Mouse (Mus musculus): ENCODE measurements around the gene Slc38a1.

Gene Slc38a1

DNA sequence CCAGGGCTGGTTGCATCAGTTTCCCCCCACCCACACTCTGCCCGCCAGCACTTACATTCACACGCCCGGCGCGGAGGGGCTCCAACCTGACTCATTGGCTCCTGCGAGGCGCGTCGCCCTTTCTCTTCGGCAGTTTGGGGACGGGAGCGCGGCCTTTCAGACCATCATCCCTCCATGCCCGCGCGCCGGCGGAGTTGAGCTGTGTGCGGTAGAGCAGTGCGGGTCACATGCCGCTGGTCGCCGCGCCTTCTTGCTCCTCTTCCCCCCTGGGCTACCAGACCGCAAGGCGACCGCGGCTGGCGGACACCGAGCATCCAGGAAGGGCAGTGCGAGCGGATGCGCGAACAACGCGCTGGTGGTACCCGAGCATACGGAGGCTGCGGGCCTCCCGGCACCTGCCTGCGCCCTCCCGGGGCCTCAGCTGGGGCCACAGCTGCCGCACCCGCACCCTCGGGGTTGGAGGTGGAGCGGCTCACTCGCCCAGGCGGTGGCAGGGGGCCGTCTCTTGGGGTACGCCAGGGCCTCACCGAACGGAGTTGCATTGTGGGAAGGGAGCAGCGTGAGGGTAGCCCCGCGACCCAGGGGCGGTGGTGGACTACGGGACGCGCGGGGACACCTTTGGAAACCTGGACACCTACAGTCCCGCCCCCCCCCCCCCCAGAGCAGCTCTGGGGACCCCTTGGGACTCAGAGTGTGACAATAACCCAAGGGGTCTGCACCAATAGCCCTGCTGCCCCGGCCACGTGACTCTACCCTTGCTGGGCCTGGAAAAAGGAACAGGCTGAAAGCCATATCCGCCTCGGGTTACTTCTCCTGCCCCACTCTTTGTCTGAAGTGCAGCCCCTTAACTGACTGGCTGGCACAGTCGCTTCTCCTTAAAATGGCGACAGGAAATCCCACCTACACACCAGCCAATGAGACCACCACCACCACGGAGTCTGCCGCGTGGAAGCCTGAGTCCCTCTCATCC is at the start of gene Slc38a1:
Gene Slc38a1, minus strand, starts transcription at position 478 of the 970 bp plus-strand sequence.
- DNase-seq (ENCODE audit: low spot score in 2 of 2), result peak; percentile 83 to 87

DNA sequence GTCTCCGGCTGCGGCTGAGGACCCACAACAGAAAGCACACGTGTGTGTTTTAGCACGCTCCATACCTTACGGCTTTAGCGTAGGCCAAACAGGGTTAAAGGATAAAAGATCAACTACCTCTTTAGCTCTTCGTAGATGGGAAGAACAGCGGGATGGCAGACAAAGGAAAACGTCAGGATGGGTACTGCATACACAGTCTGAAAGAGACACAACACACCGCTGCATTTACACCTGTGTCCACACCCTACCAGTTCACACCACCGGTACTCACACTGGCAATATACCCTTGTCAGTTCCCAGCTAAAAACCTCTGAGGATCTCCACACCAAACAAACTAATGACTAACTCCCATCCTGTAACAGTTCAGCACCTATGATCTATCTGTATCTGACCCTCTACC is 49.7 kb upstream of the Slc38a1 start:
- no peak for DNase-seq (ENCODE audit: low spot score in 2 of 2)

DNA sequence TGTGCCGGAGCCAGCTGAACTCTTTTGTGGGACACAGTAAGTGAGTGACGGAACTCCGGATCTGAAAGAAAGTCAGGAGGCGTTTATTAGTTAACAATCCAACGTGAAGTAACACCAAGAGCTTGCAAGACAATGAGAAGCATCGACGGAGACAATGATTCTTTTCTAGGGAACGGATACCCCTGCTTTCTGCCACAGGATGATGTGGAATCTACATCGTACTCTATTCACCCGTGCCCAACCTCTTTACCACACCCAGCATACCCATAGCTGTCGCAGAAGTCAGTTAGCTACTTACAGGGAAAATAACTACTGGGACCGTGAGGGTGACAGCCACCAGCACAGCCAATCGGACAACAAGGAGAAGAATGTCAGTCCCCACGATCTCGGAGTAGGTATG is 48.7 kb upstream of the Slc38a1 start:
- DNase-seq (ENCODE audit: low spot score in 2 of 2), result no peak

DNA sequence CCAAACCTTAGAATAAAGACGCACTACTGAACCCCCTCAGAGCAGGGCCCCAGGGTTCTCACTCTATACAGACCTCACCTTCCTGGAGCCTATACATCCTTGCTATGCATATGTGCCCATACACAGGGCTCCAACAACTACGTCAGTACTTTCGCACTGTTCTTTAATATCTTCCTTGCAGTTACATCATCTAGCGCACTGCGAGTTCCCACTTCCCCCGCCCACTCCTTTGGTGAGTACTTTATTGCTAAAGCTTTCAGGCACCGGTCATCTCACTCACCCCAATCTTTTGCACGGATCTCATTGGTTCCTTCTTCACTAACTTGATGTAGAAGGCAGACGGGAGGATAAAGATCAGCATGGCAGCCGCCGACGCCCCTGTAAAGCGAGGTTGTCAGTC is 48.1 kb upstream of the Slc38a1 start:
- DNase-seq (ENCODE audit: low spot score in 2 of 2), result no peak

DNA sequence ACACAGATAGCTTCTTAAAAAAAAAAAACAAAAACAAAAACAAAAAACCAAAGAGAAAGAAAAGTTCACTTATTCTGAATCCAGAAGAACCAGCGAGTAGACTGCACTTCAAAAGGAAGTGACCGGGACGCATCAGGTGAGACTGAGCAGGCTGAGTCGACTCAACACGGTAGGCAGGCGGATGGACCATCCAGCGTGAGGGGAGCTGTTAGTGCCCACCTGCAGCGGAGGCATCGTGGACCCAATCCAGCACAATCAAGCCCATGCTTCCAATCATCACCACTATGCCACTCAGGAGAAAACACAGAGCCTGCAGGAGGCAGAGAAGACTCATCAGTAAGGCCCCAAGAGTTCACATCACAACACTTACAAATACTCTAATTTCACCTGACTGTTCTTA is 47.2 kb upstream of the Slc38a1 start:
- DNase-seq (ENCODE audit: low spot score in 2 of 2), result no peak

DNA sequence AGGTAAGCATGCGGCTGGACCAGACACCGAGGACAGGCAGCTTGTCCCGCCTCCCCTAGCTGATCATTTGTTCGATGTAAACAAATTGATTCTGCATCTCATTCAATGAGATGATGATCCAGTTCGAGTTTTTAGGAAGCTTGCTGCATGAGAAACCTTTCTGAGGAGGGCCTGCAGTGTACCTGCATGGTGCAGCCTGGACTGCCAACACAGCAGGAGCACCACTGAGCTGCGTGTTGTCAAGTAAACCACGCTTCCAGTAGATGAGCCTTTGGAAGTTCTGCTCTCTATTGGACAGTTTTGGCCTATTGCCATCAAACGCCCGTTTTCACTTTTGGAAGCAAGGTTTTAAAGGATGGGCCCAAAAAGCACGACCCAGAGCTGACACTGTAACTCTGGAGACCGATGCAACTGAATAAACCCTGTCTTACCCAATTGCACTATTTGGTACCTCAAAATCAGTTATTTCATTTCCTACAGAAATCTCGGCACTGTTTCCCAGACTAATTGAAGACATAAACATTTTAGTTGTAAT is 46.1 kb upstream of the Slc38a1 start:
- no peak for DNase-seq (ENCODE audit: low spot score in 2 of 2)

DNA sequence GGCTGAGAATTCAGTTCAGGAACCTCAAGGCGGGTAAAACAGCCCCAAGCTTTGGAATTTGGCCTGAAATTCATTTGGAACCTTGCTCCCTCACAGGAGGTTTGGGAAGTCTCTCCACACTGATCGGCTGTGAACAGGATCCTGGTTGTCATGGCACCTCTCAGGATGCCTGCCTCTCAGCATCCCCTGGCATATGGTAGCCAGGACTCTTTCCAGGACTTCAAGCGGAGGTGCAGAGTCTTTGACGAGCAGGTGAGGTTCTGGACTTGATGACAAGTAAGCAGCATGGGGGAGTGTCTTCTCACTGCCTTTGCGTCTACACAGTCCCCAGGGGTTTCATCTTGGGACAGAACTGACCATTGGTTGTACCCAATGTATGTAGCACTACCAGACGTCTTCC is 45.3 kb upstream of the Slc38a1 start:
- no peak for DNase-seq (ENCODE audit: low spot score in 2 of 2)

DNA sequence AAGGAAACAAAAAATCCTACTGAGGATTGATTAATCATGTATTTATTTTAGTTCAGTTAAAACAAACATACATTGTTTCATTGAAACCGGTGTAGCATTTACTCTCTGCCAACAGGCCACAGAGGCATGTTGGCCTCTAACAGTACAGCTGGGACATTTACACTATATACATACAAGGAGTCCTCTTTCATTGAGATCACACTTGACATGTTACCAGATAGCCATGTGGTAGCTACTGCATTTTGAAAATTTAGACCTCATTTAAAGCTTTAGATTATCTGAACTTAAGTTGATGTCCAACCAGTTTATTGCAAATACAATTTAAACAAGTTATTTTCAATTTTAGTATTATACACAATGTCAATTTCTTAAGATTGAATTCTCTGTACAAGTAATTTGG is 44.7 kb upstream of the Slc38a1 start:
- DNase-seq (ENCODE audit: low spot score in 2 of 2), result no peak

DNA sequence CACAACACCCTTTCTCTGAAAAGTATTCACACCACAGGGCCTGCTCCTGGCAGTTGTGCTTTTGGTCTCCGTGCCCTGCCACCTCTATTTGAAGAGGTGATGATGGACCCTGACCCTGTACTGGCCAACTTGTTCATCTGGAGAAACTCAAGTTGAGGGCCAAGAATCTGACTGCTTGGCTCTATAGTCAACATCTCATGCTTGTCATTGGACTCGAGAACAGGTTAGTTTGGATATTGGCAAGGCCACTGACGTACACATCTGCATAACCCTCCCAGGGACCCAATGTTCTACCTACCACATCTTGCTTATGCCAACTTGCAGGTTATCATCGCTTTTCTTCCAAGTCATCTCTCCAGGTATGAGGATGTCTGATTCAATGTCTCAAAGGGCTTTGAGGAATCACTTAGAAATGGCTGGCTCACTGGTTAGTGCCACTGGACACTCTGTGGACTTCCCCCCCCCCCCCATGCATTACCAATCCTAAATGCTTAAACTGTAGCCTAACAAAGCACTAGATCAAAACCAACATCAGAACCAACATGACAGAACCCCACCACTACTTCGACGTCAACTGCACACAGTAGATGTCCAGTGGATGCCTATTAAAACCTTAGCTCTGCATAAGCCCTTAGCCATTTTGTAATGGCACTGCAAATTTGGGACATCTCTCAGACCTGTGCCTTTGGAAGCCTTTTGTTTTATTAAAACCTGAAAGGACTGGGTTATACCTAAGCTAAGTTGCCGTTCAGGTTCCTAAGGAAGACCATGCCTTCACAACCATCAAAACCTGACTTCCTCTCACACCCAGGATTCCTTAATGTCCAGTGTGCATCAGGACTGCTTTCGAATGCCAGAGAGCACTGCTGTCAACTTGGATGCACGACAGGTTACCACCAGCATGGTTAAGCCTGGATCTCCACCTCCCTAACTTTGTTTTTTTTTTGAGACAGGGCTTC is 43.8 kb upstream of the Slc38a1 start:
- DNase-seq (ENCODE audit: low spot score in 2 of 2), result no peak

DNA sequence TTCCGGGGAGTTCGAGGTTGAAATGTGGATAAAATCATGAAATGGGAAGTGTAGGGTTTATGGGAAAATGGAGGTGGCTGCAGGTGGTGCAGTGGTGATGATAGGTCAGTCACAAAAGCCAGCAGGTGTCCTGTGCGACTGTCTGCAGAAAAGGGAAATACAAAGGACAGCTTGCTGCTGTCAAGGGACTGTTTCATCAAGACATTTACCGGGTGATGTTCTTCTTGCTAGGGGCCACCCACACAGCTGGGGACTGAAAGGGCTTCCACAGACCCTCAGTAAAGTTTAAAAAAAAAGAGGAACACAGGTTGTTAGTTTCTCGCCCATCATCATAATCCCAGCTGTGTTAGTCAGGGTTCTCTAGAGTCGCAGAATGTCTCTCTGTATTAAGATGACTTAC is 42.6 kb upstream of the Slc38a1 start:
- DNase-seq (ENCODE audit: low spot score in 2 of 2), result no peak

DNA sequence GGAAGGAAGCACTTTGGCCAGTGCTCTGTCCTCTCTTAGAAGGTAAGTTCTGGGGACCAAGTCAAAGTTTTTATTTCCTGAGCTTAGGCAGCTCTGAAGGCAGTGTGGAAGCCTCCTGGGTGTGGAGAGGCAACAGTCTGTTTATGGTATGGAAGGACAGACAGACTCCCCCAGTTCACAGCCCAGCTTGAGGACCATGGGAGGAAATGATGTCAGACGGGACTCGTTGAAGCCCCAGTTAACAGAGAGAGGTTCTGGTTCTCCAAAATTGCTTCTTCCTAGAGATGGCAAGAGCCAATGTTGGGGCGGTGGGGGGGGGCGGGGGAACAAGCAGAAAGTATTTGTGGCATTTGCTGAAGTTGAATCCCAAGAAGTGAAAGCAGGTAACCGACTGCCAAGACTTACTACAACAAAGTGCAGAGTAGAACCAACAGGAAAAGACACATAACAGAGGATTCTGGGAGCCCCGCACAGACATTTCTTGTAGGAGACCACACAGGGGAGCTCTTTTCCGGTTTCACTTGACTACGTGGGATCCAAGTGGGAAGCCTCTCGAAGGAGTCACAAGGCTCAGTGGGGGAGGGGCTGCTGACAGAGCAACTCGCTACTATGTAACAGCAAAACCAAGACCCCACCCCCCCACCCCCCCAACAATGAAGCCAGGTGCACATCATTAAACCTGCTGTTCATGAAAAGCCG is 41.6 kb upstream of the Slc38a1 start:
- peak; percentile 31 to 51 for DNase-seq (ENCODE audit: low spot score in 2 of 2)

DNA sequence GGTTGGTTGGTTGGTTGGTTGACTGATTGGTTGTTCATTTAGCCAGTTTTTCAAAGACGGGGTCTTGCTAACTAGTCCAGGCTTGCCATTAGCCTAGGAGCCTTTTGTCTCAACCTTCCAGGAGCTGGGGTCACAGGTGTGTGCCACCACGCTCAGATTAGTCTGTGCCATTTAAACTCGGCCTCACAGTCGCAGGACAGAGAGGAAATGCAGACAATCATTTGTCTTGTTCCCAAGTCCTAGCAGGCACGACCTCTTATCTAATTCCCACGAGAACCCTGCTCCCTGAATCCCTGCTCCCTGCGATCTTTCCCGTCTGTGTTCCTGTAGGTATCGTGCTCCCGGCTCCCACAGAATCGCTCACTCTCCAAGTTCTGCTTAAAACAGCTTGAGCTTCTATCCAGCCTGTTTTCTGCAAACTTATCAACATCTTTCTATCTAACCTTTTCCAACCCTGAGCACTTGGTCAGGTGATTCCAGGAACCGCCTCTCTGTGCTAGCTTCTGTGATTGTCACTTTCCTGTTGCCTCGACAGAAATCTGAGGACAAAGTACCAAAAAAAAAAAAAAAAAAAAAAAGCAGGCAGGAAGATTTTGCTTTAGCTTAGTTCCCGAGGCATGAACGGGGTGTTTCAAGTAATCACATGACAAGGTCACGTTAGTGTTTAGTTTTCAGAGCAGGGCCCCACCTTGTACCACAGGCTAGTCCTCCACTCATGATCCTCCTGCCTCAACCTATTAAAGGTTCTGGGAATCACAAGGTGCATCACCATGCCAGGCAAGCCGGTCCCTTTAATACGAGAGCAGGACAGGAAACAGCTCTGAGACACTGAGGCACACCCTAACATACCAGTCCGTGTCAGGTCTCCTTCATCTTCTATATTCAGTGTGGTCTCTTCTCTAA is 36.4 kb upstream of the Slc38a1 start:
- DNase-seq (ENCODE audit: low spot score in 2 of 2), result no peak

DNA sequence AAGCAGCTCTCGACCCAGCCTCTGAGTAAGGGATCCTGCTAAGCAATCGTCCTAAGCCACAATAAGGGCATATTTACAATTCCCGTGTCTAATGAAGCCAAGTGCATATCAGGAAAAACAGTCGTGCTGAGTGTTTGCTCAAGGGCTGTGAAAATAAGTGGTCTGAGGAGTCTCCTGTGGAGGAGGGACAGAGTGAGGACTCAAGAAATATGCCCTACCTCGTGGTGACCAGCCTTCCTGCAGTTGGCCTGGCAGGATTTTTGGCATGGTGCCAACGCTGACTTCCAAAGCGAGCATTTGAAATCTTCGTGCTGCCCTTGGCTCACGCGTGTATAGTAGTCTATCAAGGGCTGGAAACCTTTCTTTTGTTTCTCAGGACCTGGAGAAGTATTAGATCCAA is 33.8 kb upstream of the Slc38a1 start:
- no peak for DNase-seq (ENCODE audit: low spot score in 2 of 2)

DNA sequence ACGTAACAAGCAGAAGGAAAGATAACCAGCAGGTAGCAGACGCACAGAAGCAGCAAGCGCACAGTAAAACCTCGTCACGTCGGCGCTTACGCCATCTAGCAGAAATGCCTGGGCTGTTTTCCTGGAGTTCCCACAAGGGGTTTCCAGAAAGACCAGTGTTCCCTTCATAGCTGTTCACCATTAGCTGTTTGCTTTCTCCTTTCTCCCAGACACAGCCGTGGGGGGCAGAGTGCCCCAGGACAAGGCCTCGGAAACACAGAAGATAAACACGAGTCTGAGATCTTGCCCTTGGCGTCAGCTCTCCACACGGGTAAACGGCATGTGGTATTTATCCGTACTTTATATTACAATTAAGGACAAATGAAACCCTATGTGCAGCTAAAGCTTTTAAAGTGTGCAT is 33.0 kb upstream of the Slc38a1 start:
- no peak for DNase-seq (ENCODE audit: low spot score in 2 of 2)

DNA sequence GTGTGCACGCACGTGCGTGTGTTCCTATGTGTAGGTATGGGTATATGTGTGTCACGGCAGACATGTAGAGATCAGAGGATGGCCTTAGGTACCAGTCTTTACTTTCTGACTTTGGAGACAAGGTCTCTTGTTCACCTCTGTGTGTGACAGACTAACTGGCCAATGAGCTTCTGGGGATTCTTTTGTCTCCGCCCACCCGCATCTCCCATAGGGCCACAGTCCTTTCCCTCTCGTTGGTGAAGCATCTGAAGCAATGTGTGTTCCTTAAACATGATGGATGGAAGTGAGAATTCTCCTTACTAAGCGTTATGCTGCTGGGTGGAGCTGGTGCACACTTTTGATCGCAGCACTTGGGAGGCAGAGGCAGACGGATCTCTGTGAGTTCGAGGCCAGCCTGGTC is 32.3 kb upstream of the Slc38a1 start:
- no peak for DNase-seq (ENCODE audit: low spot score in 2 of 2)

DNA sequence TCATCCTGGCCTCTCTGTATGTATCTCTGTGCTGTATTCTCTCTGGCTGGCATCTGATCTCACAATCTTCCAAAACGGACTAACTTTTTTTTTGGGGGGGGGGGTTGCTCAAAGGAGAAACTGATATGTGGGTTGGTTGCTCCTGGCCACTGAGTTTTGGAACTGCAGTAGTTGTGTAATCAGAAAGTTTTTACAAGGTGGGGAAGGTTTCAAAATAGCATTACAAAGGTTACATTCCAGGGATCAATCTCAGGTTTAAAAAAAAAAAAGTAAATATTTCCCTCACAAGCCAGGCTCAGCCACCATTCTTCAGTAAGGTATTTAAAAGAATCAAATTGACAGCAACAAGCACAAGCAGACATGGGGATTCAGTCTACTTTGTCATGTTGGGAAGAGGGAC is 31.4 kb upstream of the Slc38a1 start:
- no peak for DNase-seq (ENCODE audit: low spot score in 2 of 2)

DNA sequence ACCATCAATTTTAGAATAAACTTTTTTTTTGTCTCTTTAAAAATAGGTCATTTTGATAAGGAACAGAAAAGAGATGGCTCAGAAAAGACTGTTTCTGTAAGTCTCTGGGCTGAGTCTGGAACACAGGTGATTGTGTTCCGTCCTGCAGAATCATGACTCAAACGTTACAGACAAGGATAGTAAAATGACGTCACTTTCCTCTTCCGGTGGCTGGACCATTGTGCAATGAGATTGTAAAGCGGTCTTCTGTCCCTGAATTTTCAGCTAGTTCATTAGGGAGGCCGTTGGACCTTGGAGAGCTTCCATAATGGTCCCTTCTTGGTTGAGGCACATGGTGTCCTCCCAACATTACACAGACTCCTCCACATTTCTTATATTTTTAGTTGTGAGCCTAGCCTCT is 27.0 kb upstream of the Slc38a1 start:
- no peak for DNase-seq (ENCODE audit: low spot score in 2 of 2)

DNA sequence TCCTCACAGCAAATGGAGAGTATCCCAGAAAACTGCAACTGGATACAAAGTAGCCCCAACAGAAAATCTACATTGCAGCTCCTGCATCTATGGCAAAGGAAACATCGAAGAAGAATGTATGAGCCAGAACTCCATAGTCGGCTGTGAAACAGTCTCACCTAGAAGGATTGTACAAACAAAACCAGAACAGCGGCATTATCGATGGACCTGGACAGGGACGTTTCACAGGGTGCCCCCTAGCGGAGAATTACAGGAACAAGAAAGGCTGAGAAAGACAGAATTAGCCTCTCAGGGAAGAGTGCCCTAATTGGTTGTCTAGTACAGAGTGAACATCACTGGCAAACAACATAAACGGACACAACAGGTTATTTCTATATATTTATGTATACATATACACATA is 23.9 kb upstream of the Slc38a1 start:
- peak; percentile 57 to 81 for DNase-seq (ENCODE audit: low spot score in 2 of 2)

DNA sequence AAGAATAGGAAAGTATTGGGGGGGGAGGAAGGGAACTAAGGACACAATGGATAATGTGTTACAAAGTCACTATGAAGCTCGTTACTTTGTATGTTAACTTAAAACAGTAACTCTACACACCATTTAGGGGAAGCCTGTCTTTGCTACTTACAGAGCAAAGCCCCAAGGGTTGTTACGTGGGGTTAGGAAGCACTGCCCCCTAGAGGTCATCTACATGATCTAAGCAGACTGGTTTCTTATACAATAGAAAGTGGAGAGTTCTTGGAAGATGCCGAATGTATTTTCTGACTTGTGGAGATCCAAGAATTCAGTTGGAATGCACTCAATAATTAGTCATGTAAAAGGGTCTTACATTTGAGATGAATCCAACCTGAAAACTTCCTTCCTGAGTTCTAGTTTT is 23.2 kb upstream of the Slc38a1 start:
- peak; percentile 77 to 89 for DNase-seq (ENCODE audit: low spot score in 2 of 2)

DNA sequence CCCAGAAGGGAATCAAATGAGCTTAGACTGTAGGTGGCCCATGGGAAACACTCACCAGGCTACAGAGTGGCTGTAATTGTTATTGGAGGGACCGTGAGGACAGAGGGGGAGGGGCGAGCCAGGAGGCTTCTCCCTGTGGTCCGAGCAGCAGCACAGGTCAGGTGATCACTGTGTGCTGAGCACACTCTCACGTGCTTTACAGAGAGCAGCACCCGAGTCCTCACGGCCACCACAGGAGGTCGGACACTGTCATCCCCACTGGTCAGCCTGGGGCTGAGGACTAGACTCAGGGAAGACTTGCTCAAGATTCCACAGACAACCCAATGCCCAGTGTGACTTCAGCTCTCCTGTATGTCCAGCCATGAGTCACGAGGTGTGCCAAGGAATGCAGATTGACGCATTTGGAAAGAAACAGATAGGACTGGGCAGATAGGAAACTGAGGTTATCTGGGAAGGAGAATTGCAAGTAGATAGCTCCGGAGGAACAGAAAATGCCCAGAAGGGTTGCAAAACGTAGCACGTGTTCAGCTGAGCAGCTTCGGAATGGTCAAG is 18.0 kb upstream of the Slc38a1 start:
- no peak for DNase-seq (ENCODE audit: low spot score in 2 of 2)
